Mouse (Mus musculus): ENCODE measurements at regions not wholly inside any gene's neighbourhood (a gene's known extent, or its start where the extent isn't known, plus 50 kb on each side); places are given as distances from the start of the nearest gene placed in this dataset.

- TF ChIP-seq CHD2 (IDR thresholded peaks at IDR 0.05; ENCODE audit: low read depth, low read length) (no peak), MAFK (IDR thresholded peaks at IDR 0.05; ENCODE audit: insufficient read depth, low read depth, low read length) (no peak), ZC3H11A (IDR thresholded peaks at IDR 0.05; ENCODE audit: borderline replicate concordance, low read depth, low read length) (no peak), ZNF384 (IDR thresholded peaks at IDR 0.05; ENCODE audit: low read depth, low read length) (no peak), HCFC1 (IDR thresholded peaks at IDR 0.05; ENCODE audit: borderline replicate concordance, insufficient read depth, low read length) (no peak)
Observed at GRCm38 (mm10) chr9:86092998-86093397, 250.8 kb downstream of the Tpbg start.

All from ES-E14 (cell line).